Mouse (Mus musculus) liver, postnatal 0 days (tissue): ENCODE data around the gene Agfg2.

ENCODE experiments used
- CTCF ChIP-seq: sonication (generic); IDR thresholded peaks from 2 replicates; pipeline ENCODE4 v1.5.1; 2016; ENCODE audit warnings: antibody characterized with exemption, low read depth
- EP300 ChIP-seq: IDR thresholded peaks from 2 replicates; pipeline ENCODE4 v1.6.1; 2016; ENCODE audit warnings: antibody characterized with exemption, low read depth, mild to moderate bottlenecking

GRCm38 (mm10) chr5:137686127-137686790 is 1.7 kb upstream of the Agfg2 start:
- peak; percentile 95 for TF ChIP-seq EP300
- TF ChIP-seq CTCF = peak; percentile 52
